Mouse (Mus musculus) fat pad, adult 2 months (tissue): ENCODE data around the gene Fcer1a.
"Not testable (repeated sequence)": the region's sequence is repeated elsewhere in the genome, so short reads cannot be mapped to it uniquely, and the experiment has no call there.

ENCODE experiments used
- DNase-seq: peaks from one replicate; pipeline ENCODE4 v3.0.0-alpha.2; 2011; ENCODE audit warnings: low read depth, low spot score; ENCODE audit errors: extremely low read depth

Fcer1a gene

GRCm38 (mm10) chr1:173227081-173227480 is at the start of gene Fcer1a:
Fcer1a (minus strand) TSS chr1:173227214.
- DNase-seq, result no peak

- no peak for DNase-seq
Measured at GRCm38 (mm10) chr1:173265701-173266100, 38.7 kb upstream of the Fcer1a start, which contains the start of gene Olfr418. Olfr418 (plus strand) TSS chr1:173266001.

GRCm38 (mm10) chr1:173249888-173250287 is 22.9 kb upstream of the Fcer1a start:
- no peak for DNase-seq

DNA sequence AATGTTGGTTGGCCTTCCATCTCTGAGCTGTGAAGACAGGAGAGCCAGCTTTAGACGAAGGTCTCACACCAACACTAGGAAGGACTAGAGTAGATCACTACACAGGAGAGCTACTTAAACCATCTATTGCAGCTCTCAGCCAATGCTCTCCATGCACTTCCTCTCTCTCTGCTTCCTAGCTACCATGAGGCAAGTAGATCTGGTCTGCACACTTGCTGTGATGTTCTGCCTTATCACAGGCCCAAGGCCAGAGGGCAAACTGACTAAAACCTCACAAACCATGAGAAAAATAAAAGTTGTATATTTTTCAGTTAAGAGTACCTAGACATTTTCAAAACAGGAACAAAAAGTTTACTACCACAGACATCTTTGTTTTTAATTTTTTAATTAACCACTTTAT is 10.0 kb upstream of the Fcer1a start:
- DNase-seq, result not testable (repeated sequence)

GRCm38 (mm10) chr1:173216481-173216880 is 10.5 kb downstream of the Fcer1a start:
- DNase-seq, result no peak

DNA sequence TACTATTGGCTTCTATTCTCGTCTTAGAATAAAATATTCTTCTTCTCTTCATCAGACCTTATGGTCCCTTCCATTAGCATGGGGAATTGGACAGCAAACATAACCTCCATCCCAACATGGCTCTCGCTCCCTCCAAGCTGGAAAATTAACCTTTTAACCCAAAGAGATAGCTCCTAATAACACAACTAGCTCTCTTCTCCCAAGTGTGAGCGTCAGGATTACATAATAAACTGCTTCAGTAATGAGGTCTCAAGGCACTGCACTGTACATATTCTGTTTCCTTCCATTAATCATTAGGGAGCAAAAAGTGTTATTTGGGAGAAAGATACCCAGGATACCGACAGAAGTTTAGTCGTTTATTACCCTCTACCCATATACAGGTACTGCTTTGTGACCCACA is 14.9 kb downstream of the Fcer1a start, which contains the start of gene Olfr1404:
TSS of gene Olfr1404 (plus strand) at position 301 of the 400 bp plus-strand sequence.
- DNase-seq, result no peak

DNA sequence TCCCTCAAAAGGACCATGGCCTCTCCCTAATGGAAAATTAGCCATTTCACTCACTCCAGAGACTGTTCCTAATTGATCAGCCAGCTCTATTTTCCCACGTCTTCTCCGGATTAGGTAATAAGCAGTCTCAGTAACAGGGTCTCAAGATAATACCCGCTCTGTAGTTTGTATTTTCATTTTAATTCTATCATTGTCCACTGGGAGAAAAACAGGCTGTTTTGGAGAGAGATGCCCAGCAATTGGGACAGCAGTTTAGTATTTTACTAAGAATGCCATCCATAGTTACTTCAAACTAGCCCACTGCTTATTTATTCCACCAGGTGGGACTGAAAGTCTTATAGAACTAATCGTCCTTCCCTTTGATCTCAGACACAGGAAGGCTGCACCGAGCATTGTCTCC is 29.5 kb downstream of the Fcer1a start, which contains the start of gene Olfr218:
TSS of gene Olfr218 (plus strand) at position 301 of the 400 bp plus-strand sequence.
- DNase-seq, result no peak

DNA sequence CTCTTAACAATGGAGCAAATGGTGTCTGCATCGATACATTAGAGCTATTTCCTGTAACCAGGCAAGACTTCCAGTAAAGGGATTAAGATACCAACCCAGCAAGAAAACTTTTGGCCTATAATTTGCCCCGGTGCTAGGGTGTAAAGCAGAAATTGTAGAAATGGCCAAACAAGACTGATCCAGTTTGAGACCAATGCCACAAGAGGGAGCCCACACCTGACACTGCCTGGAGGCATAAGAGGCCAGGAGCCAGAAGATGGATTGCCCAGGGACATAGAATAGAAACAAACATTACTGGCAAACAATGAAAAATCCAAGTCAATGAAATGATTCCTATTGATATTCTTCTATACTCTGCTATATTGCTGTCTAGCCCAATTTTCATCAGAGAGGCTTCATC is 30.7 kb downstream of the Fcer1a start:
- no peak for DNase-seq

- DNase-seq, result no peak
Measured at GRCm38 (mm10) chr1:173192059-173192458, 35.0 kb downstream of the Fcer1a start.

DNA sequence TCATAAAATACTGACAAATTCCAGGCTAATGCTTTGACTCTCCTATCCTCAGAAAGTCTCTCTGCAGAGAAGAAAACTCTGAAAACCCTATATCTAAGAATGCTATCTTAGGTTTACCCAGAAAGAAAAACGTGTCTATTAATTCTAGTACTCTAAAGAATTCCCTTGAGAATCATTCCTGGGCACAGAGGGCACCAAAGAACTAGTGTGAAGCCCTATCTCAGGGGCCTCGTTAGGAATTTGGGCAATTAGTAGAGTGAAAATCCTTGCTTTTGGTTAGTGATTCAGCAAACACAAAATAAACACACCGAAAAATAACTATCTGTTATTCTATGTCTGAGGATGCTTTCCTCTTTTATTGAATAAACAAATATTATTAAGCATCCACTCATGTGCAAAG is 36.5 kb downstream of the Fcer1a start, which contains the start of gene Olfr1406:
TSS of gene Olfr1406 (minus strand) at position 101 of the 400 bp plus-strand sequence.
- no peak for DNase-seq

GRCm38 (mm10) chr1:173174154-173174842 is 52.7 kb downstream of the Fcer1a start:
- no peak for DNase-seq
